Mouse (Mus musculus): ENCODE results near the gene Ppfibp2.

DNA sequence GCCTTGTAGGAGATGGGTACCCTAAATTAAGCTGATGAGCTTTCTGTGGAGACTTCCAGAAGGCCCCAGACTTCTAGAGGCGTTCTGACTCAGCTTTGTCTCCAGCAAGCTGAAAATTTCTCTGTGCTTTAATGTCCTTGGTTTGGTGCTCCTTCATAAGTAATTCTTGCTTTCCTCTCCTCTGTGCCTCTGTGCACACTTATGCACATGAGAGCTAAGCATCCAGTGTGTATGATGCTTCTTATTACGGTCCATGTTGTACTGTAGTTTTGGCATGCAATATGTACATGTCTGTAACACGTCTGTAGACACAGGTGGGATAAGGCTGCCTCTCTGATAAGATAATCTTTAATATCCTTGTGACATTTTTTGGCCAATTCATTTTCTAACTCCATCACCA, 2.9 kb downstream of the Ppfibp2 start:
- TF ChIP-seq GATA1 (IDR thresholded peaks at IDR 0.05; ENCODE audit: borderline replicate concordance, low read length) (no peak), FLI1 (IDR thresholded peaks at IDR 0.05; ENCODE audit: low read length) (no peak)
